Mouse (Mus musculus) B cell, adult 67 days (primary cell): ENCODE data around the gene Pole3. TPM values are rescaled to one million over a fixed set of nuclear protein-coding genes. Genes with fewer than 3 reads are reported as not detected.

Source experiments
- total RNA-seq, 2 experiments: library from RNA; stranded (reverse); gene quantifications; 4 replicates each; pipeline ENCODE4 v1.2.4; 2023

The Pole3 gene
- 10 to 100 TPM; 20.7 to 27.0 TPM for total RNA-seq

GRCm38 (mm10) chr4:62524651-62525488, at the start of gene Pole3, which contains the start of gene 4933430I17Rik:
Gene Pole3 (minus strand): TSS chr4:62525068.
Gene 4933430I17Rik (plus strand): TSS chr4:62525369.

GRCm38 (mm10) chr4:62559797-62560329, 35.0 kb upstream of the Pole3 start, which contains the start of gene Rgs3:
Gene Rgs3 (plus strand): TSS chr4:62559847.

GRCm38 (mm10) chr4:62519849-62520233, 5.0 kb downstream of the Pole3 start, which contains the start of gene Alad:
Gene Alad (minus strand): TSS chr4:62519918.

GRCm38 (mm10) chr4:62503374-62503970, 21.4 kb downstream of the Pole3 start, which contains the start of gene Hdhd3:
Gene Hdhd3 (minus strand): TSS chr4:62503467.

GRCm38 (mm10) chr4:62479937-62480708, 44.7 kb downstream of the Pole3 start, which contains the start of gene Bspry:
Gene Bspry (plus strand): TSS chr4:62480053.

Other genes with a start within 250 kb of the Pole3 start
- 100 to 1,000 TPM; 102 to 118 TPM for gene Fkbp15, start 164.5 kb downstream of the Pole3 start, total RNA-seq
- 10 to 100 TPM in 1 of 2 experiments, 1 to 10 TPM in 1; 9.8 to 11.0 TPM for gene Slc31a1, start 164.3 kb downstream of the Pole3 start, total RNA-seq
- gene Cdc26, start 116.4 kb downstream of the Pole3 start, total RNA-seq, result 10 to 100 TPM; 60.6 to 61.7 TPM
- gene Prpf4, start 116.3 kb downstream of the Pole3 start, total RNA-seq, result 10 to 100 TPM; 27.2 to 27.4 TPM
- gene Rnf183, start 89.8 kb downstream of the Pole3 start, total RNA-seq, result not detected
- not detected for gene Wdr31, start 54.2 kb downstream of the Pole3 start, total RNA-seq
- gene Bspry, start 45.0 kb downstream of the Pole3 start, total RNA-seq, result 10 to 100 TPM in 1 of 2 experiments, 1 to 10 TPM in 1; 9.4 to 11.9 TPM
- 1 to 10 TPM; 1.5 to 1.7 TPM for gene Hdhd3, start 21.6 kb downstream of the Pole3 start, total RNA-seq
- 10 to 100 TPM; 19.8 to 20.6 TPM for gene Alad, start 5.2 kb downstream of the Pole3 start, total RNA-seq
- under 1 TPM; 0.30 to 0.81 TPM for gene 4933430I17Rik, start 301 bp upstream of the Pole3 start, total RNA-seq
- 10 to 100 TPM; 31.9 to 33.9 TPM for gene Rgs3, start 34.8 kb upstream of the Pole3 start, total RNA-seq